Mouse (Mus musculus): ENCODE data around the gene Bcl7b.
A peak's percentile ranks its signal among the peaks of the same experiment; 100 is the strongest.

The Bcl7b gene

GRCm38 (mm10) chr5:135169479-135169878 lies 1.4 kb downstream of the Bcl7b start:
- DNase-seq (ENCODE audit: low read depth): no peak

GRCm38 (mm10) chr5:135171688-135172220 lies 3.7 kb downstream of the Bcl7b start:
- peak; percentile 47 for DNase-seq (ENCODE audit: low read depth)

DNA sequence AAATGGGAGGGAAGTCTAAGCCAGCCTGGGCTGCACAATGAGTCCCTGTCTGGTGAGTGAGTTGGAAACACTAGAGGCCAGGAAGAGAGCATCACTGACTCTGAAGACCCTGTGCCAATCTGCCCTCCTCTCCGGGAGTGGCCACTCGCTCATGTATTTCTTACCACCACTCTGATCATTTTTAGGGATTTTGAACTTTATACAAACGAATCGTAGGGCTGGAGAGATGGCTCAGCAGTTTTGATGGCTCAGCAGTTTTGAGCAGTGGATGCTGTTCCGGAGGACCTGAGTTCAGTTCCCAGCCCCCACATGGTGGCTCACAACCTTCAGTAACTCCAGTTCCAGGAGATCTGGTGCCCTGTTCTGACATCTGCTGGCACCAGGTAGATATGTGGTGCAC lies 4.9 kb downstream of the Bcl7b start:
- no peak for DNase-seq (ENCODE audit: low read depth)

DNA sequence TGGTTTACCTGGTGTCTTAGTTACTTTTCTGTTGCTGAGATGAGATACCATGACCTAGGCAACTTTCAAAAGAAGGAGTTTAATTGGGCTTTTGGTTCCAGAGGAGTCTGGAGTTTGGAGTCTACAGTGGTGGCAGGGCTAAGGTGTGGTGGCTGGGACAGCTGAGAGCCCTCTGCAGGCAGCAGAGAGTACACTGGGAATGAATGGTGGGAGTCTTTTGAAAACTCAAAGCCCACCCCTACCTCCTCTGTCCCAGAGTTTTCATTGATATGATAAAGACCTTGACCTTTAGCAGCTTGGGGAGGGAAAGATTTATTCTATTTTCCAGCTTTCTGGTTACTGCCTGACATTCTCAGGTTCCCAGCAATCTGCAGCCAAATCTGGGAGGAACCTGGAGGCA lies 7.0 kb downstream of the Bcl7b start:
- DNase-seq (ENCODE audit: low read depth): no peak

DNA sequence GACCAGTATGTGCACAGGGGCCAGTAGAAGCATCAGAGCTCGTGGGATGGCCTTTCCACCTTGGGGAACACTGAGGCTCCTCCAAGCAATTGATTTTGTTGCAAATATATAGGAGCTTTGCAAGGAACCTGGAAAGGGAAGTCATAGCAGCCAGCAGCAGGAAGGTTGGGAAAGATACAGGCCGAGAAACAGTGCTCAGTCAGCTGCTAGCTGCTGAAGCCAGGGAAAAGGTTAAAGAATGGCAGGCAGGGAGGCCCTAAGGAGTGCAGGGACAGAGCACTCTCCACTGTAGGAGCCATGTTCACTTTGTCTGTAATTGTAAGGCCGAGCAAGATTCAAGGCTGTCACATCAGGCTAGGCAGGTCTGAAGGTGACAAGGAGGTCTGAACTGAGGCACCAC lies 10.4 kb downstream of the Bcl7b start:
- DNase-seq (ENCODE audit: low read depth): no peak

DNA sequence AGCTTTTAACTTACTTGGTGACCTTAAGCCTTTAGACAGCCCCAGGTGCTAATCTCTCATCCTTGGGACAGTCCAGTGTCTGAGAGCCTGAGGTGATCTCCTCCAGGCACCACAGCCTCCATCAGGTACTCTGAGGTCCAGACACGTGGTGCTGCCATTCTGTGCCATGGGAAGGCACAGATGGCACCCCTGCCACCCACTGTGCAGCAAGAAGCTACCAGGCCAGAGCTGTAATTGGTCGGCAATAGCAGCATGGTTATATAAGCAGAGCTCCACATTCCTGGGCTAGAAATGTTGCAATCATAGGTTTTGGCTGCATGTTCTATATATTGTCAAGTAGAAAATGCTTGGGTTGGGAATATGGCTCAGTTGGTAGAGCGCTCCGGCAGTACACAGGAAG lies 10.9 kb downstream of the Bcl7b start:
- DNase-seq (ENCODE audit: low read depth): peak; percentile 50

- no peak for DNase-seq (ENCODE audit: low read depth)
Observed at GRCm38 (mm10) chr5:135179616-135180015, 11.5 kb downstream of the Bcl7b start.

DNA sequence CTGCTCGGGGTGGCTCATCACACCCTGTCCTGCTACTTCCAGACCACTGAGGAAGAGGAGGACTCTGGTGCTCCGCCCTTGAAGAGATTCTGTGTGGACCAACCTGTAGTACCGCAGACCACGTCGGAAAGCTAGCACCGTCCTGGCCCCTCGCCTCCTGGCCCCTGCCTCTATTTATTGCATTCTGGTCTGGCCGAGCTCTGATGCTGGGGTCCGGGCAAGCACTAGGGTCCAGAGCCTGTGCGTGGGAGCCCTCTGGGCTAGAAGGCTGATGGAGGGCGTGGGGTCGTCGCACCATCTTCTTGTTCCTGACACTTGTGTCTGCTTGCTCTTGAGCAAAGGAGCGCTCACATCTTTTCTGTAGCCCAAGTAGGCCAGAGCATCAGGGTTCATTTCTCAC lies 12.7 kb downstream of the Bcl7b start:
- DNase-seq (ENCODE audit: low read depth): no peak

DNA sequence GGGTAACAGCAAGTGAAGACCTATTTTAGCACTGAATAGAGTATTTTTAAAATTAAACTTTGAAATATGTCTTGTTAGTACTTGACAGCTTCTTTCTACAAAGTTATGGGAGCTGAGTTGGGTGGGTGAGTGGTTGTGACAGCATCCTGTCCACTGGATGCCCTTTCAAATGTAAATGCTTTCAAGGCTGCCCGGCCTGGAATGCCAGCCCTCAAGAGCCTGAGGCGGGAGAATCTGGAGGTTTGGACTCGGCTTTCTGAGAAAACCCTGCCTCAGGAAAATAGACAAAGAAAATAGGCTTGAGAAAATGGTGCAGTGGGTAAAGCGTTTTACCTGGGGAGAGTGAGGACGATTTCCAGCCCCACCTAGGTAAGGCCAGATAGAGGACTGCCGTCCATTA lies 13.7 kb downstream of the Bcl7b start:
- no peak for DNase-seq (ENCODE audit: low read depth)

- peak; percentile 65 for DNase-seq (ENCODE audit: low read depth)
Observed at GRCm38 (mm10) chr5:135183131-135183861, 15.2 kb downstream of the Bcl7b start.

DNA sequence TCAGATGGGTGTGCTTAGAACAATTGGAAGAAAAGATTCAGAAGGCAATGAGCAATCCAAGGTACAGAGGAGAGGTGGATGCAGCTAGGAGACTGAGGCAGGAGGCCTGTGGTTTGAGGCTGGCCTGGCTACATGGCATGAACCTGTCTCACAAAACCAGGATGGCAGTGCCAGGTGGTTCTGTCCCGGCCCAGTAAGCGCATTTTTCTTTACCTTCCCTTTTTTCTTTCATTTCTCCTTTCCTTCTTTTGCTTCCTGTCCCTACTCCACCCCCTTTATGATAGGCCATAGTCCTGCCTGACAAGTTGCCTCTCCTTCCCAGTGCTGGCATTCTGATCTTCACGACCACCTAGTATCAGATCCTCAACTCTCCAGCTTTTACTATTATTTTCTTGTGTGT lies 16.9 kb downstream of the Bcl7b start:
- DNase-seq (ENCODE audit: low read depth): no peak

DNA sequence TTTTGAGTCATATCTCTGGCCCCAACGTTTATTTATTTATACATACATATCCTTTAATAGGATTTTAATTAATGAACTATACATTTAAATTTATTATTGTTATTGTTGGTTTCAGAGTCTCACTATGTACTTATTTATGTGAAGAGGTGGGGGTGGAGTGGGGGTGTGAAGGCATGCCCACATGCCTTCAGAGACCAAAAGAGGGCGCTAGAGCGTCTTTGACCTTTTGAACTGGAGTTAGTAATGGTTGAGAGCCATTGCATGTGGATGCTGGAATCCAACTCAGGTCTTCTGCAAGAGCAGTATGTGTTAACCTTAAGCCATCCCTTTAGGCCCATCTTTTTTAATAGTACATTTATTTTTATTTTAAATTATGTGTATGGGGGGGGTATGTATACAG lies 17.5 kb downstream of the Bcl7b start:
- peak; percentile 71 for DNase-seq (ENCODE audit: low read depth)

DNA sequence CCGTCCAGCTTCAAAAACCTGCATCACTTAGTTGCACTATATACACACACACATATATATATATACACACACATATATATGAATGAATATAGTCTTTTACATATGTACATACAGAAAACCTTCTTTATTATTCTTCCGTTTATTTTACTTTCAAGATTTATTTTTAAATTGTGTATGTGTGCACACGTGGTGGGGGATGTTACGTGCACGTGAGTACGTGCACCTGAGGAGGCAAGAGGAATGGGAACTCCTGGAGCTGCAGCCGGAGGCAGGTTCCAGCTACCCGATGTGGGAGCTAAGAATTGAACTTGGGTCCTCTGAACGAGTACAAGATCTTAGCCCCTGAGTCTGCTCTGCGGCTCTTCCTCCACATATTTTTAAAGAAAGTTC lies 18.1 kb downstream of the Bcl7b start:
- no peak for DNase-seq (ENCODE audit: low read depth)

DNA sequence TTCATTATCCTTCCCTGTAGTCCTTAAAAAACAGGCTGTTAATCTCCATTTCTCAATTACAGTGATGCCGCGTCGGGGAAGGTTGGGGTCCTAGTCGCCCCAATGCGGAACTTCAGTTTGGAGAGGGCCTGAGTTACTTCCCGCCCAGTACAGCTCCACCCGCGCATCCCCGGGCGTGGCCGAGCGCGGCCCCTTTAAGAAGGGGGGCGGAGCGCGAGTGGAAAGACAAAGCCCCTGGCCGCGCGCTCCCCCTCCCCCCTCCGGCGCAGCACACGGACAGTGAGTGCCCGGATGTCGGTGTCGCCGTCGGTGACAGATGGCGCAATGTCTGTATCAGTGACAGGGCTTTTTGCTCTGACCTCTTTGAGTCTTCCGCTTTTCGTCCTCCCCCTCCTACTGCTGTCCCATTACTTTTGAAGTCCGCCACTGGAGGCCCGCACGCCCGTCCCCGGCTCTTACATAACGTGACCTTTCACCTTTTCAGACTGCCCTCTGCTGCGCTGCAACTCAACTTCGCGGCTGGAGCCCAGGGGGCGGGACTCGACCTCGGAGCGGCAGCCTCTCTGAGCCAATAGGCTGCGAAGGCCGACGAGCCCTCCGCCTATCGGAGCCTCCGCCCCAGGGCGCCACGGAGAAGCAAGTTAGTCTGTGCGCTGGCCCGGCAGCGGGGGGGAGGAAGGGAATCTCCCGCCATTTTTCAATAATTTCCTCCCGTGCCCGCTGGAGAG lies 18.7 kb downstream of the Bcl7b start, which contains the start of gene Baz1b:
TSS of gene Baz1b (plus strand) at position 644 of the 728 bp plus-strand sequence.
- DNase-seq (ENCODE audit: low read depth): peak; percentile 98

DNA sequence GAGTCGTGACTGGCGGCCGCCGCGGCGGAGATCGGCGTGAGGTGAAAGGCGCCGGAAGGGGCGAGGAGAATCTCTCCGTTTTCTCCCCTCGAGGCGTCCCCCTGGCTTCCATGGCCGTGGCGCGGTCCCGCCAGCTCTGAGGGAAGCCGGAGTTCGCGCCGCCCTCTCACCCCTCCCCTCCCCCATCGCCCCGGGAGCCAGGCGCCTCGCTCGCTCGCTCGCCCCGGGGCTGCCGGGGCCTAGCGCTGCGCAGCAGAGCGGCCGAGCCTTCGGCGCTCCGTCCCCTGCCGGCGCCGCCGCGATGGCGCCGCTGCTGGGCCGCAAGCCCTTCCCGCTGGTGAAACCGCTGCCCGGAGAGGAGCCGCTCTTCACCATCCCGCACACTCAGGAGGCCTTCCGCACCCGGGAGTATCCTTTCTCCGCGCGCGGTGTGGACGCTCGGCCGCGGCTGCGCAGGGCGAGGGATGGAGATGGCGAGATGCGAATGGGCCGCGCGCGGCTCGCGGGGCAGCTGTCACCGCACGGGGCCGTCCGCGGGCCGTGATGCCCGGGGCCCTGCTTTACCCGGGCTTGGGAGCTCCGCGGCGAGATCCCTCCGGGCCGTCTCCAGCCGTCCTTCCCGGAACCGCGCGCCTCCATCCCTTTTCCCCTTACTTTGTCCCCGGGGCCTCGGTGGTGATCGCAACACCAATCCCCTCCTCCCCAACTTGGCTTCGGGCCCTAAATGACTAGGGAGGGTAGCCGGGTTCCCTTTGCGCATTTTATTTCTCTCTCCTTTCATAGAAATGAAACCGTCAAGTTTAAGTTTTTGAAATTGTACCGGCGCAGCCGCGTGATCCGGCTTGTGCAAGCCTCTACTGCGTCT lies 19.5 kb downstream of the Bcl7b start:
- DNase-seq (ENCODE audit: low read depth): peak; percentile 60

DNA sequence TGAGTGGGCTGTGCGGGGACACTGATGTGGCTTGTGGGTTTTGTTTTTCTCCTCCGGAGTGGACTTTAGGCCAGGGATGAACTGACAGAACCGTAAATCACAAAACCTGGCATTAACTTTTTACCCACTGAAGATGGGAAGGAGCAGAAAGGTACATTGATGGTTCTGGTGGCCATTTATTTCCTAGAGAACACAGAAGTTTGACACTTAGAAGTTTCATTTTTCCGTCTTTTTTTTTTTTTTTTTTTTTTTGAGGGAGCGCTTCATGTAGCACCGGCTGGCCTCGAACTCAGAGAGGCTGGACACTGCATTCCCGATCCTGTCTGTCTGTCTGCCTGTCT lies 20.1 kb downstream of the Bcl7b start:
- no peak for DNase-seq (ENCODE audit: low read depth)

- DNase-seq (ENCODE audit: low read depth): no peak
Observed at GRCm38 (mm10) chr5:135189281-135190022, 21.4 kb downstream of the Bcl7b start.

- peak; percentile 89 for DNase-seq (ENCODE audit: low read depth)
Observed at GRCm38 (mm10) chr5:135191620-135192019, 23.5 kb downstream of the Bcl7b start.

GRCm38 (mm10) chr5:135192431-135192830 lies 24.3 kb downstream of the Bcl7b start:
- peak; percentile 77 for DNase-seq (ENCODE audit: low read depth)

- DNase-seq (ENCODE audit: low read depth): no peak
Observed at GRCm38 (mm10) chr5:135196367-135196766, 28.3 kb downstream of the Bcl7b start.

DNA sequence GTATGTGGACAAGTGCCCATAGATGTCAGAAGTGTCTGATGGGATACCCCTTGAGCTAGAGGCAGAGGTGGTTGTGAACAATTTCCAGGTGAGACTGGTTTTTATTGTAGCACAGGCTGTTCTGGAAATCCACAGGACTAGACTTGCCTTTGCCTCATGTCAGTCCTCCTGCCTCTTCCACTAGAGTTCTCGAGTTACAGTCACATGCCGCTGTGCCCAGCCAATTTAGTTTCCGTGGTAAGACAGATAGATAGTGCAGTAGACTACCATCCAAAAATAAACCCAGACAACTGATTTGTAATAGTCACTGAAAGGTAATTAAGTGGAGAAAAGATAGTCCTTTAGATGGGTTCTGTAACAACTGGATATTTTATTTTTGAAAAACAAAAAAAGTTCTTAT lies 34.7 kb downstream of the Bcl7b start:
- DNase-seq (ENCODE audit: low read depth): peak; percentile 44

DNA sequence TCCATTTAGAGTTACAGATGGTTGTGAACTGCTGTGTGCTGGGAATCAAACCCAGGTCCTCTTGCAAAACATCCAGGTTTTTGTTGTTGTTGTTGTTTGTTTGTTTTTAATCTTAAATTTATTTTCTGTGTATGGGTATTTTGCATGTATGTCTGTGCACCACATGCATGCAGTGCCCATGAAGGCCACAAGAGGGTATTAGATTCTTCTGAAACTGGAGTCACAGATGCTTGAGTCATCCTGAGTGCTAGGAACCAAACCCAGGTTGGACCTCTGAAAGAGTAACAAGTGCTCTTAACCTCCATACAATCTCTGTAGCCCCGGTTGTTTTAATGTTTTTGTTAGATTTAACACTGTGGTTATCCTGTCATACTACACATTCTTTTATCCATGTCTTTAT lies 40.1 kb downstream of the Bcl7b start:
- peak; percentile 34 for DNase-seq (ENCODE audit: low read depth)

Measured in NIH3T3 (cell line).